Mouse (Mus musculus) lung, postnatal 0 days (tissue): Measurements from ENCODE around the gene Fam25c. TPM values are rescaled to one million over a fixed set of nuclear protein-coding genes. Genes with fewer than 3 reads are reported as not detected.

Experiments used
- ATAC-seq: fragments of 200-750 bp; cut with Nextera tagmentation; 2 replicates; pipeline ENCODE4 v1.8.0; 2017; ENCODE audit warnings: moderate library complexity
- DNase-seq: peaks from one replicate; pipeline ENCODE4 v3.0.0-alpha.2; 2016; ENCODE audit warnings: low spot score
- H3K27ac ChIP-seq: fragments of 300-500 bp; sonication (generic); 2 replicates; pipeline ENCODE4 v1.5.1; 2014; ENCODE audit warnings: antibody characterized with exemption, mild to moderate bottlenecking, low read length, mixed read lengths
- H3K27me3 ChIP-seq: fragments of 300-500 bp; sonication (generic); replicated peaks from 2 replicates; pipeline ENCODE4 v1.6.1; 2014; ENCODE audit warnings: low read length, mixed read lengths; ENCODE audit not compliant: insufficient read depth
- H3K36me3 ChIP-seq: fragments of 300-500 bp; sonication (generic); 2 replicates; pipeline ENCODE4 v1.6.1; 2014; ENCODE audit warnings: low read length, mixed read lengths; ENCODE audit not compliant: insufficient read depth
- H3K4me1 ChIP-seq: fragments of 300-500 bp; sonication (generic); 2 replicates; pipeline ENCODE4 v1.6.1; 2014; ENCODE audit warnings: antibody characterized with exemption, low read depth, low read length, mixed read lengths; ENCODE audit not compliant: insufficient read depth
- H3K4me2 ChIP-seq: fragments of 300-500 bp; sonication (generic); replicated peaks from 2 replicates; pipeline ENCODE4 v1.6.1; 2014; ENCODE audit warnings: low read depth, mild to moderate bottlenecking, low read length, moderate library complexity, mixed read lengths
- H3K4me3 ChIP-seq: fragments of 300-500 bp; sonication (generic); 2 replicates; pipeline ENCODE4 v1.5.1; 2014; ENCODE audit warnings: low read depth, low read length
- H3K9ac ChIP-seq: fragments of 300-500 bp; sonication (generic); replicated peaks from 2 replicates; pipeline ENCODE4 v1.6.1; 2014; ENCODE audit warnings: low read depth, mild to moderate bottlenecking
- H3K9me3 ChIP-seq: fragments of 300-500 bp; sonication (generic); 2 replicates; pipeline ENCODE4 v1.6.1; 2016; ENCODE audit warnings: low read length, mixed read lengths
- CTCF ChIP-seq: IDR thresholded peaks from 2 replicates; pipeline ENCODE4 v1.5.1; 2016; ENCODE audit warnings: antibody characterized with exemption, mild to moderate bottlenecking
- EP300 ChIP-seq: IDR thresholded peaks from 2 replicates; pipeline ENCODE4 v1.6.1; 2016; ENCODE audit warnings: antibody characterized with exemption, mild to moderate bottlenecking, control low read depth
- WGBS: fragments of 180-500 bp; shearing (Covaris S2); extraction: QIAGEN DNeasy Blood & Tissue Kit; methylation state at CpG from one replicate; pipeline ENCODE4 v1.1.7; 2014; 5-methylcytosine and 5-hydroxymethylcytosine counted together
- polyA plus RNA-seq: library from polyadenylated mRNA; unstranded; fragments of >200 nt; fragmentation: Nextera tagmentation; extraction: Ambion mirVana; gene quantifications from 2 replicates; pipeline ENCODE4 v1.2.1, GENCODE M21; 2015

Fam25c gene
- polyA plus RNA-seq, 1 experiment from 2014 or later, result 0.45 TPM

DNA sequence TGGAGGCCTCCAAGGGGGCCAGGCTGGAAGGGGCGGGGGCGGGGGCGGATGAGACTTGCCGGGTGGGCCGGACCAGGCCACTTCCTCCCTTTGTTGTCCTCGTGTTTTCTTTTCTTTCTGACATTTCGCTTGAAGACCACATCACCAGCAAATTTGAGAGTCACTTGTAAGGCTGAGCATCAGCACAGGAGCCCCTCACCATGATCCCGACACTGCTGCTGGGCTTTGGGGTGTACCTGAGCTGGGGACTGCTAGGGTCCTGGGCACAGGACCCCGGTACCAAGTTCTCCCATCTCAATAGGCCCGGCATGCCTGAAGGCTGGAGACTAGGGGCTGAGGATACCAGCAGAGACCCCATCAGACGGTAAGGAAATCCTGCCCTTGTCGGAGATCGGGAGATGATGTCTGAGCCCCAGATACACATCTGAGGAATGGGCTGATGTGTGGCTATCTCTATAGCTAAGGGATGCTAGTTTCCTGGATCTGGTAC, 20.2 kb upstream of the Fam25c start, which contains the start of gene Mmrn2:
Mmrn2 (plus strand) TSS at position 51 of the 490 bp plus-strand sequence.
- Histone ChIP-seq H3K36me3 (no peaks in the 10 kb centered on the region), H3K27me3 (no peaks in the 10 kb centered on the region), H3K4me2 (peak within 1 kb of the TSS; percentile 30), H3K4me1 (0 out of 2 replicates have a peak, but pooled peaks cover 4% of the 10 kb centered on the region), H3K9ac (no peak within 1 kb of the TSS), H3K9me3 (no peaks in the 10 kb centered on the region), H3K4me3 (peak within 1 kb of the TSS; percentile 19), H3K27ac (no peak within 1 kb of the TSS)
- no peak for TF ChIP-seq CTCF
- TF ChIP-seq EP300, result no peak
- 60% methylated on average over 12 of the region's 13 CpGs for WGBS
- ATAC-seq (no peak), DNase-seq (no peak)

DNA sequence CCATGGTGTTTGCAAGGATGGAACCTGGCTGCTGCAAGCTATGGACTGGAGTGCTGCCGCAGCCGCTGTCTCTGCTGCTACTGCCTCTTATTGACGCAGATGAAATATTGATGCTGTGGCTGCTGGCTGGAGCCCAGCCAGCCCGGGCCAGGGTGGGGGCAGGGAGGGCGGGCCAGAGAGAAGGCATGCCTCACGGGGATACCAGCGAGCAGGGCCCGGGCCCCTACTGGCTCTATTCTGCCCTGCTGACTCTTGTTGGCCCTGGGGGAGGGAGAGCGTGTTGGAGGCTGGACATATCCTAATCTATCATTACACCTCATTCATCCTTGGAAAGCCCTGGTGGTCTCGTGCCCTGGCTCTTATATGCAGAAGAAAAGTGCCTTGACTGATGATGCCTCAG, 19.3 kb upstream of the Fam25c start, which contains the start of gene Sncg:
Sncg (minus strand) TSS at position 213 of the 400 bp plus-strand sequence.
- no peak for TF ChIP-seq EP300
- TF ChIP-seq CTCF, result no peak
- ATAC-seq (0 out of 2 replicates have a peak, but pooled peaks have one; percentile 16), DNase-seq (no peak)
- H3K4me2 ChIP-seq, result peak within 1 kb of the TSS; percentile 30
- no peaks in the 10 kb centered on the region for H3K36me3 ChIP-seq
- H3K4me1 ChIP-seq, result 0 out of 2 replicates have a peak, but pooled peaks cover 4% of the 10 kb centered on the region
- H3K27me3 ChIP-seq, result no peaks in the 10 kb centered on the region
- H3K9ac ChIP-seq, result no peak within 1 kb of the TSS
- H3K4me3 ChIP-seq, result peak within 1 kb of the TSS; percentile 19
- no peak within 1 kb of the TSS for H3K27ac ChIP-seq
- H3K9me3 ChIP-seq, result no peaks in the 10 kb centered on the region
- 23% methylated on average over 10 of the region's 10 CpGs for WGBS

DNA sequence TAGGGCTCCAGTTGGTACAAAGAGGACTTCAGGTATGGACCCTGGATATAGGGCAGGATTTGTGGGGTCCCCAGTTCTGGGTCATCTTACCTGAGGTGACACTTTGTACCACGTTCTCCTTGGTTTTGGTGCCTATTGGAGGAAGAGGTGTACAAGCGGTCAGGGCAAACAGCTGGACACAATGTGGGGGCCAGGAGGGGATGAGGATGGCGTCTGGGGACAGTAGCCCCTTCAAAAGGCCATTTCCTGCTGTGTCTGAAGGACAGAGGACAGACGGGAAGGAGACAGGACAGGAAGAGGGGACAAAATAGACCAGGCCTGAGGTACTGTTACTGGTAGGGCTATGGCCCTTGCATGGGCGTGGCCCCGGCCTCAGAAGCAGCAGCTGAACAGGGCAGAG, 18.3 kb upstream of the Fam25c start:
- Histone ChIP-seq H3K4me2 (no peak overlapping the region), H3K9me3 (no peaks in the 10 kb centered on the region), H3K36me3 (no peaks in the 10 kb centered on the region), H3K9ac (no peak overlapping the region), H3K4me3 (no peak overlapping the region), H3K27me3 (no peaks in the 10 kb centered on the region), H3K4me1 (0 out of 2 replicates have a peak, but pooled peaks cover 4% of the 10 kb centered on the region), H3K27ac (no peak overlapping the region)
- DNase-seq, result no peak
- ATAC-seq, result no peak
- 81% methylated on average over 6 of the region's 6 CpGs for WGBS
- TF ChIP-seq CTCF (no peak), EP300 (no peak)

DNA sequence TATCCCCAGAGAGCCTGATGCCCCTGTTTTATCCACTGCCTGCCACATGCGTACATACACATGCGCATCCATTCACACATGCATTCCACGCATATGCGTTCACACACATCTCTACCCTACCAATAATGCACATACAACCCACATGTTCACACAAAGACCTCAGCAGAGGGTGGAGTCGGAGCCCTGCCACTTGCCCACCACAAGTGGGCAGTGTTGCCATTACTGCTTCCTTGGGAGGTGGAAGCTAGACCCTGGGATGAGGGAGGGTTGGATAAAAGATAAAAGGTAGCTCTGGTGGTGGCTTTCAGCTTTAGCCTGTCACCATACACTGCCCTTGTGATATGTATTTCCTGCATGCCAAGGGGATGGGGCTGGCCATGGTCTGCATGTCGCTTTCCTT, 17.4 kb upstream of the Fam25c start:
- H3K4me3 ChIP-seq, result no peak overlapping the region
- H3K36me3 ChIP-seq, result no peaks in the 10 kb centered on the region
- H3K4me2 ChIP-seq, result no peak overlapping the region
- H3K9ac ChIP-seq, result no peak overlapping the region
- TF ChIP-seq EP300 (no peak), CTCF (peak; percentile 86)
- H3K9me3 ChIP-seq, result no peaks in the 10 kb centered on the region
- 0 out of 2 replicates have a peak, but pooled peaks have one; percentile 13 for ATAC-seq
- WGBS, result 83% methylated on average over 6 of the region's 6 CpGs
- H3K27me3 ChIP-seq, result no peaks in the 10 kb centered on the region
- H3K4me1 ChIP-seq, result no peaks in the 10 kb centered on the region
- no peak overlapping the region for H3K27ac ChIP-seq
- peak; percentile 32 for DNase-seq

DNA sequence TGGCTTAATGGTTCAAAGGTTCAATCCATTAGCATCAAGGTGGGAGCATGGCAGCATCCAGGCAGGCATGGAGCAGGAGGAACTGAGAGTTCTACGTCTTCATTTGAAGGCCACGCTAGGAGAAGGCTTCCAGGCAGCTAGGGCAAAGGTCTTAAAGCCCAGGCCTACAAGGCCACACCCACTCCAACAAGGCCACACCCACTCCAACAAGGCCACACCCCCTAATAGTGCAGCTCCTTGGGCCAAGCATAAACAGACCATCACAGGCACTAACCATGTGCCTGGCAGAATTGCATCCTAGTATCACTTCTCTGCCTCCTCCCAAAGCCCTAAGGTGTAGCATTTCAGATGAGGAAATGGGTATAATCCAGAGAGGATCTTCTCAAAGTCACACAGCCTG, 16.5 kb upstream of the Fam25c start:
- no peaks in the 10 kb centered on the region for H3K4me1 ChIP-seq
- WGBS, result 85% methylated on average over 2 of the region's 2 CpGs
- H3K9ac ChIP-seq, result no peak overlapping the region
- ATAC-seq (no peak), DNase-seq (no peak)
- no peak overlapping the region for H3K4me2 ChIP-seq
- no peaks in the 10 kb centered on the region for H3K36me3 ChIP-seq
- no peak for TF ChIP-seq CTCF
- TF ChIP-seq EP300, result no peak
- H3K27me3 ChIP-seq, result no peaks in the 10 kb centered on the region
- no peaks in the 10 kb centered on the region for H3K9me3 ChIP-seq
- no peak overlapping the region for H3K27ac ChIP-seq
- no peak overlapping the region for H3K4me3 ChIP-seq

DNA sequence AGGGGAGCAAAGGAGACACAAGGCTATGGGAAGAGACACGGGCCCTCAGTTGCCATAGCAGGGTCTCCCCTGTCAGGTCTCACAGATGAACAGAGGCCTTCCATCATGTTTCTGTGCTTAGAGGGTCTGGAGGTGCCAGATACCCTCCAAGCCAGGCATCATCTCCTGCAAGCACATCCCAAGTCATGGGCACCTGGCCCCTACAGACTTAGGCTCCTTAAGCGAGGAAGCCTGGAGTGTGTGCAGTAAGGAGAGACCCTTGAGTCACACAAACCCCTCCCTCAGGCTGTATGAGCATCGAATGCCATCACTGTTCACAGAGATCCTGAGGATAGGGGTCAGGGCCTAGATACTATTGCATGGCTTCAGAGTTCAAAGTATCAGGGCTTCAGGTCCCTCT, 15.7 kb upstream of the Fam25c start:
- no peaks in the 10 kb centered on the region for H3K36me3 ChIP-seq
- no peak overlapping the region for H3K9ac ChIP-seq
- no peak for DNase-seq
- no peaks in the 10 kb centered on the region for H3K27me3 ChIP-seq
- TF ChIP-seq EP300 (no peak), CTCF (no peak)
- no peak overlapping the region for H3K4me3 ChIP-seq
- no peak for ATAC-seq
- H3K4me2 ChIP-seq, result no peak overlapping the region
- H3K4me1 ChIP-seq, result no peaks in the 10 kb centered on the region
- no peaks in the 10 kb centered on the region for H3K9me3 ChIP-seq
- WGBS, result 73% methylated on average over 3 of the region's 3 CpGs
- H3K27ac ChIP-seq, result no peak overlapping the region

DNA sequence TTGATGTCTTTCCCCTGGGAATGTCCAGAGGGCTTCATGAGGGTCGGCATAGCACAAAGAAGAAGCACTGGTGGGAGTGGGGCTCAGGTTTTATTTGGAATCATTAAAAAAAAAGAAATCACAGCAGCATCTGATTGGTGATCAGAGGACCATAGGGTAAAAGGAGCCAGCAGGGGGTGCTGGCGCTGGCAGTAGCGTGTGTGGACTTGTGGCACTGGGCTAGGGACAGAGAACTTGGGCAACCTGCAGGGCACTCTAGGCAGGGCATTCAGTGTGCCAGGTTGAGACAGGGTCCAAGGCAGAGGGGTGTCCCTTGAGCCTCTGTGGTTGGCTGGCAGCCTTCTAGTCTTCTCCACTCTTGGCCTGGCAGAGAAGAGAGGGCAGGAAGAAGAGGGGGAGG, 15.0 kb upstream of the Fam25c start:
- DNase-seq (no peak), ATAC-seq (no peak)
- Histone ChIP-seq H3K4me1 (no peaks in the 10 kb centered on the region), H3K4me2 (no peak overlapping the region), H3K27me3 (no peaks in the 10 kb centered on the region), H3K9ac (no peak overlapping the region), H3K27ac (no peak overlapping the region), H3K36me3 (no peaks in the 10 kb centered on the region), H3K4me3 (no peak overlapping the region), H3K9me3 (no peaks in the 10 kb centered on the region)
- WGBS, result 73% methylated on average over 3 of the region's 3 CpGs
- peak; percentile 36 for TF ChIP-seq CTCF
- no peak for TF ChIP-seq EP300
